Mouse (Mus musculus) heart, postnatal 4 days (tissue): ENCODE data around the gene Hoxd3. TPM values are rescaled to one million over a fixed set of nuclear protein-coding genes. Genes with fewer than 3 reads are reported as not detected.

ENCODE experiments used
- DNase-seq: peaks from one replicate; pipeline ENCODE4 v3.0.0; 2021
- total RNA-seq, 2 experiments: library from RNA; stranded (reverse); gene quantifications; 2 replicates each; pipeline ENCODE4 v1.2.3; 2021

Hoxd3 gene
- total RNA-seq, 2 experiments from 2014 or later: 0.11 TPM; not detected in 1

DNA sequence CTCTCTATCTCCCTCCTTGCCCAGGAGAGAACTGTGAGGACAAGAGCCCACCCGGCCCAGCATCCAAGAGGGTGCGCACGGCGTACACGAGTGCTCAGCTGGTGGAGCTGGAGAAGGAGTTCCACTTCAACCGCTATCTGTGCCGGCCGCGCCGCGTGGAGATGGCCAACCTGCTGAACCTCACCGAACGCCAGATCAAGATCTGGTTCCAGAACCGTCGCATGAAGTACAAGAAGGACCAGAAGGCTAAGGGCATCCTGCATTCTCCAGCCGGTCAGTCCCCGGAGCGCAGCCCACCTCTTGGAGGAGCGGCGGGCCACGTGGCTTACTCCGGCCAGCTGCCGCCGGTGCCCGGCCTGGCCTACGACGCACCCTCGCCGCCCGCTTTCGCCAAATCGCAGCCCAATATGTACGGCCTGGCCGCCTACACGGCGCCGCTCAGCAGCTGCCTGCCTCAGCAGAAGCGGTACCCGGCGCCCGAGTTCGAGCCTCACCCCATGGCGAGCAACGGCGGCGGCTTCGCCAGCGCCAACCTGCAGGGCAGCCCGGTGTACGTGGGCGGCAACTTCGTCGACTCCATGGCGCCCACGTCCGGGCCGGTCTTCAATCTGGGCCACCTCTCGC is 34.7 kb downstream of the Hoxd3 start:
- DNase-seq: no peak

DNA sequence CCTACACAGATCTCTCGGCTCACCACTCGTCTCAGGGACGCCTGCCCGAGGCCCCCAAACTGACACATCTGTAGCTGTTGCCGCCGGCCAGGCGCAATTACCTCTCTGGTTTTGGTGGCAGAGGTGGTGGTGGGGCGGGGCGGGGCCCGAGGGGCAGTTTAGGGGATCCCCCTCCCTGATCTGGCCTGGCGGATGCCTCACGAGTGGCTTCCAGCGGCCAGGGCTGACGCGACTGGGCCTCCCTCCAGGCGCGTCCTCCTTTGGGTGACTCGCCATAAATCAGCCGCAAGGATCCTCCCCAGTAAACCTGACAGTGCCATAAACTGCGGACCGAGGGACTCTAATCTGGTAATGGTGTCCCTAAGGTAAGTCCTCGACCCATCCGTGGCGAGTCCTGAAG is 35.3 kb downstream of the Hoxd3 start:
- DNase-seq: no peak

DNA sequence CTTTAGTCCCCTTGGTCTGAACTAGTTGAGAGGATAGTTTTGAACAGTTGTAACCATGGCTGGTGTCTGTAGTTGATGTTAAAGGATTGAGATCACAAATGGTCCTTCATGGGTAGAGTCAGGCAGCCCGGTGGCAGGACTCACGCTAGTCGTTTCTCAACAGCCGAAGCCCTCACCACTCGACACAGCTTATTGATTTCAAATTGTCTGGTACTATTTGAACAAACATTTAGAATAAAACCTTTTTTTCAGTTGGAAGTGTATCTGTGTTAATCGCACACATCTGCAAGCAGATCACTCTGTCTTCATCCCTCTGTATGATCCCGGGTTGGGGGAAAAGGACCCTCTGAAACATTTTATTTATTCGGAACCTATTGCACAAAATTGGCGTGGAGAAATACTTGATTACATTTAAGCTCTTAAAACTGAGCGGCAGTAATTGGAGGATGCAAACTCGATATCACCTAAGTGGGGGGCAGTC is 36.0 kb downstream of the Hoxd3 start:
- no peak for DNase-seq

DNA sequence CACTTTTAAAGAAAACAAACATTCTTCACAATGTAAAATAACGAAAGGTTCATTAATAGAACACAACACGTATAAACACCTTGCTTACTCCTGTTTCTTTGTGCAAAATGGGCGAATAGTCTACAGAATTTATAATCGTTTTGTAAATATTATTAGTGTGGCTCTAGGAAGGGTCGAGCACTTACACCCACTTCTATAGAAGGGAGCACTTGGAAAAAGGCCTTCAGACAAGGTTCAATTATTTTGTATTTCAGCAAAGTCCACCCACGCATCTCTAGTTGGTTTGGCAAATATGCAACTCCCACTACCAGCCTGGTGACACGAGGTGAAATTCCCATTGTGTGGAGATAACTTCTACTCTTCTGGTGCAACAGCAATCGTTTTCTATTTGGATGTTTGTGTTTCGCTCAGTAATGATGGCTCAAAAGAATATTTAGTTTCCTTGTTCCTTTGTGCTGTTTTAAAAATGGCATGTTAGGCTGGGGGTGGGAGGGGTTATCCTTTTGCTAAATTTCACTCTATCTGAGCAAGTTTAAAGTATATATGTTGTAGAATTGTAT is 36.8 kb downstream of the Hoxd3 start:
- DNase-seq: no peak

DNA sequence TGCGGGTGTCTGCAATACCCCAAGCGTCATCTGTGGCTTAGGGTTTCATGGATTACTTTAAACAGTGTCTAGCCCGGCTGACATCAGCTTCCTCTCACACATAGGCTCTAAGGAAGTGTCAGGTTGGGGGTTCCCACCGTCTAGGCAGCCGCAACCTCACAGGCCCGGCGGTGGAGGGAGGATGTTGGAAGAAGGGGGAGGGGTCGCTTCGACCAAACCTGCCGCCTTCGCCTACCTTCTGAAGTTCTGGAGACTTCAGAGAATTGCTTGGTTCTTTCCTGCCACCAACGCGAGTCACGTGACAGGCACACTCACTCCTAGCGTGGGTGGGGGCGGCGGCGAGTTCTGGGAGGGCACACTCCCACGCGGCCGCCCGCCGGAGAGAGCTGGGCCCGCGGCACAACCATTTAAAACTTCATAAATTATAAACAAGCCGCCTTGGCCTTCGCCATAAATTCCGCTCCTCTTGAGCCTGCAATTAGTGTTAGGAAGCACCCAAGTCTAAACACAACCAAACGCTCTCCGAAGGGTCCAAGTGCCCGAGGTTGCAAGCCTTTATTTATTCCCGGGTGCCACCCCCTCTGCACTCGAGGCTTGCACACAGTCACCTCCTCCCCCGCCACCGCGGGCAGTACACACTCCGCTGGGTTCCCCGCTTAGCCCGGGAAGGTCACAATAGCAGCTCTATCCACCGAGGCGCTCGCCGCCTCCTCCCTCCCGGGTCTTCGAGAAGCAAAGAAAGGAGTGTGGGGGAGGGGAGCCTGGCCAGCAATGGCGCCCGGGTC is 37.8 kb downstream of the Hoxd3 start:
- peak; percentile 29 for DNase-seq

DNA sequence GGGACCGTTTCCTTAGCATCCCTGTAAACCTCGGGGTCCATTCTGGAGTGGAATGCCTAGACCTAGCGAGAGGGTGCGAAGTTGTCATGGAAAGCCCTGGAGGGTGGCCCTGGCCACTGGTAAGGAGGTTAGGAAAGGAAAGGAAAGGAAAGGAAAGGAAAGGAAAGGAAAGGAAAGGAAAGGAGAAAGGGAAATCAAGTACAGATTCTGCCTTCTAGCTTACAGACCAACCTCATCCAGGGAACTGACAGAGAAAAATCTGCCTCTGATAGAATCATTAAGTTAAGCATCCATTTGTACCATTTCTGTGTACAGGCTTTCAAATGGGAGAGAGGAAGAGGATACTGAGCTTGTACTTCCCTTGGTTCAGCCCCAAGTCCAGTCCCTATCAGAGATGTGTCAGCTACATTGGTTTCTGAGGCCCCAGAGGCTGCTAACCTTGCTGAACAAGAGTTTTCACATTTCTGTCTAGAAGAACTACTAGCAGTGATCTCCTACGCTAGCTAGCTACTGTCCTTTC is 39.1 kb downstream of the Hoxd3 start:
- no peak for DNase-seq

DNA sequence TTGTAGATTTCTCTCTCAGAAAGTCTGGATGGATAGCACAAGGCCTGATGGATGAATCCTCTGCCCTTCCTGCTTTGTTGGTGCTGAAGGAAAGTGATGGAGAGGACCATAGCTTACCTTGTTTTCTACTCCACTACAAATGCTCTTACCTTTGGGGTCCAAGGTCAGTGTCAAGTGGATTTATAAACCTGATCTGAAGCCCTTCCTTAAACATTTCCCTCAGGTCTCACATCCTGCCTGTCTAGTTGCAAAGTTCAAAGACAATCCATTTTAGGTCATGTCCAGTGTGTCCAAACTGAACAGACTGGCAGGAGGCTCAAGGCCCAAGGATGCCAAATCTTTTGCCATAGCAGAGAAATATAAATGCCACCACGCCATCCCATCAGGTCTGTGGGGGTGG is 40.1 kb downstream of the Hoxd3 start:
- no peak for DNase-seq

DNA sequence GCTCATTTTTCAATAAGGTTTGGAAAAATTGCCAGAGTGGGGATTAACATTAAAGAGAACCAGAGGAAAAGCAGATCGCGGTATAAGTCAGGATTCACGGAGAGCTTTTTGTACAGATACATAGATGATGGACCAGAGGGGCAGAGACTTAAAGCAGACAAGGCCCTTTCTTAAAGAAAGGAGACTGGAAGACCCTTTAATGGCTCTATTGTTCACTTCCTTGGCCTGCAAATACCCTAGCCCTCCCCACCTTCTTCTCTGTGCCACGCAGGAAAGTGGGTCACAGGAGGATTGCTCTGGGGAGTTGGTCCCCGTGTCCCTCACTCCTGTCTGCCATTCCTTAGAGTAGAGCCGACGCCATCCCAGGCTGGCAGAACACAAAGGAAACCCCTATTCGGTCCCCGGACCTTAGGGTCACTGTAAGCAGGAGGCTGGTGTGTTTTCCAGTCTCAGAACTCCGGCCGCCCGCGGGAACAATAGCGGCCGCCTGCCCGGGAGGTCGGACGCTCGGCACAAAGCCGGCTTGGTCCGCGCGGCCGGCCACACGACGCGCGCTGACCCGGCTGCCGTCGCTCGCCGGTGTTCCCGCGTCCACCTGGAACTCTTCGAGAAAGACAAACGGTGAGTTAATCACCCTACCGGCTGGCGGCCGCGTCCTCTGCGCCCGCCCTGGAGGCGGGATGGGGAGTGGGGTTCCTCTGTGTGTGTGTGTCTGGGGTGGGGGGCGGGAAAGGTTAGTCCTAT is 40.9 kb downstream of the Hoxd3 start:
- no peak for DNase-seq

DNA sequence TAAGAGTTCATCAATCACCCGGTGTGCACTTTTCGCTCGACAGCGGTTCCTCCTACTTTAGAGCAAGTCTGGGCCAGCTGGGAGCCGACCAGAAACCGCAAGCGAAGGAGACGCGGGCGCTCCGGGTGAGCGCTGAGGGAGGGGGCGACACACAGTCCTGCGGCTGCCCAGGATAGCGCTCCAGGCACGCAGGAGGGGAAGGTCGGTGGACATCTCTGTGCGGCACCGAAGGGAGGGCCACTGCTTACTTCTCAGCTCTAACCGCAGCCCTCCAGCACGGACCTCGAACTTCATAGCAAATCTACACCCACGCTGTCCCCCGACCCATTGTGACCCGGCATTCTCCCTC is 41.4 kb downstream of the Hoxd3 start:
- no peak for DNase-seq

DNA sequence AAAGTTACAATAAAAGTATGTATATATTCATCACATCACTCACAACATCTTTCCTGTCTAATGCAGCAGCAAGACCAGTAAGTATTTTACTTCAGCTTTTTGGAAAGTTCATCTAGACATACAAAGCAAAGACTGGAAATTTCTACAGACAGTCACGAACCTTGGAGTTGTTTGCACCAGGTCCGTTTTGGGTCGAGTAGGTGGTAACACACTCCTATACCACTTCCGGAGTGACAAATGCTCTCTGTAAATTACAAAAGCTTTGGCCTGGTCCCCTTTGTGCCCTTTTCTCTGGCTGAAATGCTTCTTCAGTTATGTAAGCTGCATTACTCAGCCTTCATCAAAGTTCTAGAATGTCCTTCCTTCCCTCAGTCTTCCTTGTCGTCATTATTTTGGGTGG is 42.0 kb downstream of the Hoxd3 start:
- no peak for DNase-seq

DNA sequence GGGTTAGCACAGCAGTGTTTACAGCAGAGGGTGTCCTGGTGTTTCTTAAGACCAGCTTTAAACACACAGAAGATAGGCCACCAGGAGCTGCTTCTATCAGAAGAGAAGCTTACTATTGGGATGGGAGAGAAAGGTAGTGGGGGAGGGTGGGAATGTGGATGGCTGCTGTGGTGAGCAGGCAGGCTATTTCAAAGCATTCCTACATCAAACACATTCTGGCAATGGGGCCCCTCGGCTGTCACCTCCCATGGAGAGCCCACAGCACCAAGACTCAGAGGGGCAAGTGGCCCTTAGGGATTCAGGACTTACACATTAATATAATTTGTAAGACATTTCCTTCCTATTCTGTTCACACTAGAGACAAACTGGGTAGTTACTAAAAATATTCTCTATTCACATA is 48.4 kb downstream of the Hoxd3 start:
- no peak for DNase-seq

DNA sequence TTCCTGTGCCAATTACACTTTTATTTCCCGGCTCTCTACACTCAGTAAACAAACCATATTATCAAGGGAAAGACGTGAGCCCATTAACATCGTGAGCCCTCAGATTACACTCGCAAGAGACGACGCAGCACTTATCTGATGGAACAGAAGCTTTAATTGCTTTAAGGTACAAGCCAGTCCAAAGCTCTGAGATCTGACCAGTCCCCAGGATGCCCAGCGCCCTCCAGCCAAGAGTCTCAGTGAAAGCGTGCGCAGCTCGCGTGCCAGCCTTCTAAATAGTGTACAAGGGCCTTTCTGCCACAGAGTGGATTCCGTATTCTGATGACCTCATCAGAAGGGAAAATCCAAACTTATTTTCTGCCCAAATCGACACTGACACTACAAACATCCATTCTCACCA is 50.2 kb downstream of the Hoxd3 start:
- no peak for DNase-seq

DNA sequence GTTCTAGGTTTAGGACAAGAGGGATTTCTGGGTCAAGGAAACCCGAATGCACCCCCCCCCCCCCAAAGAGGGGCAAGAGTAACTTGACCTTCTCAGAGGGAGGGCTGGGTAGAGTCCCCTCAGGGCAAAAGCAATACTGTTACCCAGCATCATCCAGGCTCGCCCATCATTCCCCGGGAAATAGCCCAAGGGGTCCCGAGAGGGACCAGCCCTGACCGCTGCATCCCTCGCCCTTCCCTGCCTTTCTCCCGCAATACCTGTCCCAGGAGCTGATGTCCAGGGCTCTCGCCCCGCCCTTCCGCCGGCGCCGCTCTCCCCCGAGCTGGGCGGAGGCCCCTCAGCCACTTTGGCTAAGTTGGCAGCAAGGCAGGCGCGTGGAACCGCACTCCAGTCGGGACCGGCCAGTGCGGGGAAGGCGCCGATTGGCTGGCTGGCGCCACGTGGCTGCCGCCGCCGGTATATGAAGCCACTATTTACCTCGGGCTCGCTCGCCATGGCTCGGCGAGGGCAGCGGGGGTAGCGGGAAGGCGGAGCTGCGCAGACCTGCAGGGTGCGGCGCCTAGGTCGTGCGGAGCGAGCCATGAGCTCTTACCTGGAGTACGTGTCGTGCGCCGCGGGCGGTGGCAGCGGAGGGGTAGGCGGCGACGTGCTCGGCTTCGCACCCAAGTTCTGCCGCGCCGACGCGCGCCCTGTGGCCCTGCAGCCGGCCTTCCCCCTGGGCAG is 51.0 kb downstream of the Hoxd3 start, which contains the start of gene Hoxd1:
Gene Hoxd1, plus strand, starts transcription at position 459 of the 723 bp plus-strand sequence.
- peak; percentile 33 for DNase-seq

DNA sequence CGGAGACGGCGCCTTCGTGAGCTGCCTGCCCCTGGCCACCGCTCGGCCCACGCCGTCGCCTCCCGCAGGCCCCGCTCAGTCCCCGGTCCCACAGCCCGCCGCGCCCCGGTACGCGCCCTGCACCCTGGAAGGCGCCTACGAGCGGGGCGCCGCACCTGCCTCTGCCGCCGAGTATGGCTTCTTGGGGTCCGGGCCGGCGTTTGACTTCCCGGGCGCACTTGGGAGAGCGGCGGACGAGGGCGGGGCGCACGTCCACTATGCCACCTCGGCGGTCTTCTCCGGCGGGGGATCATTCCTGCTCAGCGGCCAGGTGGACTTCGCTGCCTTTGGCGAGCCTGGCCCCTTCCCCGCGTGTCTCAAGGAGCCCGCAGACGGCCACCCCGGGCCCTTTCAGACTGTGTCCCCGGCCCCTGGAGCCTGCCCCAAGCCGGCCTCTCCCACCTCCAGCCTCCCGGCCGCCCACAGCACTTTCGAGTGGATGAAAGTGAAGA is 51.6 kb downstream of the Hoxd3 start:
- DNase-seq: no peak

DNA sequence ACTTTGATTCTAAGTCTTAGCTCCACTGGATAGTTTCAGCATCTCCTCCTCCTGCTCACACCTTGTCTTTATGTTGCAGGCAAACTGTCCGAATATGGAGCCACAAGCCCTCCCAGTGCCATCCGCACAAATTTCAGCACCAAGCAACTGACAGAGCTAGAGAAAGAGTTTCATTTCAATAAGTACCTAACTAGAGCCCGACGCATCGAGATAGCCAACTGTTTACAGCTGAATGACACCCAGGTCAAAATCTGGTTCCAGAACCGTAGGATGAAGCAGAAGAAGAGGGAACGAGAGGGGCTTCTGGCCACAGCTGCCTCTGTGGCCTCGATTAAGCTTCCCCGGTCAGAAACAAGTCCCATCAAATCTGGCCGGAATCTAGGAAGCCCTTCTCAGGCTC is 52.2 kb downstream of the Hoxd3 start:
- no peak for DNase-seq

DNA sequence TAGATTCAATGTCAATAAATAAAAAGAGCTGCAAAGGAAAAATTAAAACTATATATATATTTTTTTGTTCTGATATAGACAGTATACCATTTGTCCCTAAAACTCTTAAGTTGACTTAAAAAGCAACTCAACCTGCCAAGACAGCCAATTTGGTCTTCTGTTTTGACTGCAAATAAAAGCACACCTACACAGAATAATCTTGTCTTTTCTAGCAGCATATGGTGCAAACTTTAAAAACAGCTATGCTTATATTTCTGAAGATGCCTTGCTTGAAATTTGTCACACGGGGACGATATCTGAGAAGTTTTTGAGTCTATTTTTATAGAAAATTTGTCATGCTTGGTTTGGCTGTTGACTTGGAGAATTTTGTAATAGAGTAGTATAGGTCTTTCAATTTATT is 62.6 kb downstream of the Hoxd3 start:
- DNase-seq: no peak

DNA sequence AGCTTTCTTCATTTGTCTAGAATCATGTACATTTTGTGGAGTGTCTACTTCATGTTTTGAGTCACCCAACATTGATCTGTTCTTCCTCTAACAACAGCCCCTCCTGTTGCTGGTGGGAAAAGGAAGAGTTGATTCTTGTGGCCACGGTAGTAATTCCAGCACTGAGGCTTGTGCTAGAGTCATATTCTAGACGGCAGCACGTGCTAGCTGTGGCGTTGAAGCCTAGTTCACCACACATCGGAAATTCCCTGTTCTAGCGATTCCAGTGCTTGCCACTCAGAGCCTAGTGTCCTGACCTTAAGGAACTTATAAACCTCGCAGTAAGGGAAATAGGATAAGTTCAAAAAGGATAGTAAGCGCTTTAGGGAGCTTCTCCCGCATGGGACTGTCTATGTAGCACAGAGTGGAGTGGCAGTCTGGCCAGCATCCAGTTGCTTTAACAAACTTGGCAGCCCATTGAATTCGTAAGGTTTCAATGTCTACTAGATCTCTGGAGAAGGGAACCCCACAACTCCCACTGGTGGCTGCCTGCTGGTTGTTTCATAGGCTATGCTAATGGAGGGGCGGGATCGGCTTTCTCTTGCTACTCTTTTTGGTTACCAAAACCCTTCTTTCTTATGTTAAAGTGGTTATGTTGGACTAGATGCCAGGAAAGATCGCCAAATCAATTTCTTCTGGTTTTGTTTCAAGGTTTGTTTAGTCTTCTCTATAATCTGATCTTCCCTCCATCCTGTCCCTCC is 66.0 kb downstream of the Hoxd3 start:
- no peak for DNase-seq

DNA sequence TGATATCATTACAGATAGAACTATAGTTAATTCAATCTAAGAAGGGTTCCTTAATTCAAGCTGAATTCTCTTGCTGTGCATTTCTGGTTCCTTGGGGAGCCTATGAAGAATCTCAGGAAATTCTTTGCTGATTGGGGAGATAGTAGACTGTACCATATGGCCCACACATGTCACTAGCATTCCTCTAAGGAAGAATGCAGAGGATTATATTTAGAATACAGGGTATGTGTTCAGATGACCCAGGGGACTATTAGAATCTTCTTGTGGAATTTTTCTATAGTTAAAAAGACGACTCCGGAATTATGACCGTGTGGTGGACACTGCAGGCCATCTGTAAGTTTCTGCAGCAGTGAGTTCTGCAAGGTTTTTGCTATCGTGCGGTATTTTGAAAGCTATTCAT is 69.7 kb downstream of the Hoxd3 start:
- no peak for DNase-seq

DNA sequence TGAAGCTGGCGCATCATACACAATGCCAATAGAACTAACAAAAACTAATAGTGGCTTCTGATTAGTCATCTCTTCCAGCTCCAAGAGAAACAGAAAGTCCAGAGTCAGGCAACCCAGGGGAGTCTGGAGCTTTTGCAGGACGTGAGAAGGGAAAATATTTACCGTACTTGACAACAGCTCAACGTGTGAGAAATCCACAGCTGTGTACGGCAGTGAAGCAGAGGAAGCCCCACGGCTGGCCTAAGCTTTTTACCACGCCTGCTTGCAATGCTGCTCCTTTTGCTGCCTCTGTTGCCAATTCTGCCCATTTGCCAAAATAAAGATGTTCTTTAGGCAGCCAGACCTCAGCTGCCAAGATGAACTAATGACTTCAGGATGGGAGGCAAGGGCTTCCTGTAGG is 83.8 kb downstream of the Hoxd3 start:
- peak; percentile 25 for DNase-seq
